Mouse (Mus musculus): ENCODE data around the gene Oprl1. TPM values are rescaled to one million over a fixed set of nuclear protein-coding genes. Genes with fewer than 3 reads are reported as not detected.

Gene Oprl1
- total and polyA plus RNA-seq, 3 experiments: 0.14 to 0.25 TPM; not detected in 1

DNA sequence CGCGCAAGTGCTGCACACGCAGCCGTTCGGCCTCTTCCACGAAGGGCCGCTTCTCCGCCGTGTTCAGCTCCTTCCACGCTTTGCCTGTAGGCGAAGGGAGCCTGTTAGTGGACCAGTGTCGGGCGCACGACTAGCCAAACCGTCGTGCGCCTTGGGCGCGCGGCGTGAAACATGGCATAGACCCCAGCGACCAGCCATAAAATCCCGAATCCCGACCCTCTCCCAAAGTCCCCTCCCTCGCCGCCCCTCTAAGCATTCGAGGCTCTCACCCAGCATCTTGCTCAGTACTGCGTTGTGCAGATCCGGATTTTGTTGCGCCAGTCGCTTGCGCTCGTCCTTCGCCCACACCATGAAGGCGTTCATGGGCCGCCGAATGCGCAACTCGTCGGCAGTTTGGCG lies 43.9 kb upstream of the Oprl1 start:
- H3K79me2 ChIP-seq (replicated peaks; ENCODE audit: control insufficient read depth, extremely low read depth, insufficient read depth, poor library complexity, severe bottlenecking): no peaks in the 10 kb centered on the region
- peaks cover 9% of the 10 kb centered on the region for H3K27me3 ChIP-seq (replicated peaks)
- no peak for DNase-seq (ENCODE audit: extremely low read depth)
- no peak overlapping the region for H3K4me3 ChIP-seq (replicated peaks in 1 of 3; ENCODE audit: low read depth in 2 of 3, low read length in 2 of 3, poor library complexity in 1 of 3)
- no peak for TF ChIP-seq HCFC1 (IDR thresholded peaks at IDR 0.05; ENCODE audit: low read depth, low read length)
- TF ChIP-seq USF1 (IDR thresholded peaks at IDR 0.05; ENCODE audit: low read depth, low read length): no peak
- TF ChIP-seq SMC3 (IDR thresholded peaks at IDR 0.05; ENCODE audit: low read depth, low read length): no peak
- TF ChIP-seq UBTF (IDR thresholded peaks at IDR 0.05; ENCODE audit: low read depth, low read length): no peak
- no peak for TF ChIP-seq POLR2A (IDR thresholded peaks at IDR 0.05; ENCODE audit: low read depth, low read length)
- no peak for TF ChIP-seq TCF12 (IDR thresholded peaks at IDR 0.05; ENCODE audit: low read depth, low read length)
- no peak for TF ChIP-seq POLR2AphosphoS2 (IDR thresholded peaks at IDR 0.05; ENCODE audit: low read depth, low read length)
- TF ChIP-seq ZKSCAN1 (IDR thresholded peaks at IDR 0.05; ENCODE audit: borderline replicate concordance, low read depth, low read length): no peak
- no peak for TF ChIP-seq ZC3H11A (IDR thresholded peaks at IDR 0.05; ENCODE audit: low read depth, low read length)
- TF ChIP-seq MAX (IDR thresholded peaks at IDR 0.05; ENCODE audit: low read length): no peak
- TF ChIP-seq MAFK (IDR thresholded peaks at IDR 0.05; ENCODE audit: insufficient replicate concordance, low read length): no peak
- TF ChIP-seq MYC (IDR thresholded peaks at IDR 0.05; ENCODE audit: low read depth, low read length): no peak
- TF ChIP-seq MEF2A (IDR thresholded peaks at IDR 0.05; ENCODE audit: borderline replicate concordance, low read depth, low read length): no peak
- no peak for TF ChIP-seq PAX5 (IDR thresholded peaks at IDR 0.05; ENCODE audit: low read length)
- TF ChIP-seq JUND (conservative IDR thresholded peaks at IDR 0.05; ENCODE audit: low read depth, low read length): no peak
- TF ChIP-seq MAZ (IDR thresholded peaks at IDR 0.05; ENCODE audit: low read depth, low read length): no peak
- H3K4me1 ChIP-seq (ENCODE audit: control insufficient read depth in 1 of 2, insufficient read depth in 2 of 2): peaks cover 2 to 5% of the 10 kb centered on the region in 2 experiments; a peak in 2 of 4 replicates
- H3K9ac ChIP-seq (ENCODE audit: insufficient read depth, low read depth): no peak overlapping the region
- H3K9me3 ChIP-seq (replicated peaks; ENCODE audit: low read length): peaks cover 7% of the 10 kb centered on the region
- no peaks in the 10 kb centered on the region for H3K36me3 ChIP-seq (replicated peaks in 1 of 2; ENCODE audit: control insufficient read depth in 1 of 2, insufficient read depth in 1 of 2, low read length in 1 of 2)
- in situ Hi-C loops (cut with MboI; ENCODE audit: low pct_ligation_motif_present, low pct_unique_long_range_greater_than_20kb, low sequenced_read_pairs): no loop called here
- dilution Hi-C loops (cut with MboI; ENCODE audit: extremely low pct_ligation_motif_present, extremely low pct_unique_long_range_greater_than_20kb, low sequenced_read_pairs): no loop called here
- no peak overlapping the region for H3K27ac ChIP-seq (ENCODE audit: insufficient read depth, low read depth)
- H3K4me2 ChIP-seq (ENCODE audit: insufficient read depth, low read depth, poor library complexity, severe bottlenecking): no peak overlapping the region

DNA sequence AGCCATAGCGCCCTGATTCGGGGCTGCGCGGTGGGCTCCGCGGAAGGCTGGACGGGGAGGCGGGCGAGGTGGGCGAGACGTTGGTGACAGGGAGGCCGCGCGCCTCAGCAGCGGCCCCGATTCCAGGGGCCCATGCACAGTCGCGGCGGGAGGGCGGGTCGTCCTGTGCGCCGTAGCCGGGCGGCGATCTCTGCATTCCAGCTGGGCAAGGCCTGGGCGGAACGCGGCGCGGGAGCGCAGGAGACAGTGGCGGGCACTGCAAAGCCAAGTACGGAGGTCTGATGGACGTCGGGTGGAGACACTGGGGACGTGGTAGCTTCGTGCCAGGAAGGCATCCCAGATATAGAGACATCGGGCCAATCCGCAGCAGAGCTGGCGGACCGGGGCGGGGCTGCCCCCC lies 43.5 kb upstream of the Oprl1 start, which contains the start of gene Sox18:
Gene Sox18, minus strand, starts transcription at position 315 of the 400 bp plus-strand sequence.
- no peaks in the 10 kb centered on the region for H3K36me3 ChIP-seq (replicated peaks in 1 of 2; ENCODE audit: control insufficient read depth in 1 of 2, insufficient read depth in 1 of 2, low read length in 1 of 2)
- TF ChIP-seq SMC3 (IDR thresholded peaks at IDR 0.05; ENCODE audit: low read depth, low read length) (no peak), RCOR1 (conservative IDR thresholded peaks at IDR 0.05; ENCODE audit: low read depth, low read length) (no peak), USF2 (conservative IDR thresholded peaks at IDR 0.05; ENCODE audit: low read depth, low read length) (no peak), IRF4 (IDR thresholded peaks at IDR 0.05; ENCODE audit: low read depth, low read length) (no peak), MAFK (IDR thresholded peaks at IDR 0.05; ENCODE audit: insufficient replicate concordance, low read length) (no peak), CHD2 (IDR thresholded peaks at IDR 0.05; ENCODE audit: low read length) (no peak), POLR2A (IDR thresholded peaks at IDR 0.05; ENCODE audit: low read depth, low read length) (no peak), MAX (IDR thresholded peaks at IDR 0.05; ENCODE audit: low read length) (no peak), MAZ (IDR thresholded peaks at IDR 0.05; ENCODE audit: low read depth, low read length) (no peak), JUND (conservative IDR thresholded peaks at IDR 0.05; ENCODE audit: low read depth, low read length) (no peak), JUN (IDR thresholded peaks at IDR 0.05; ENCODE audit: insufficient read depth, low read depth, low read length) (no peak), CTCF (conservative IDR thresholded peaks at IDR 0.05 in 1 of 2, IDR thresholded peaks at IDR 0.05 in 1 of 2; ENCODE audit: low read depth in 2 of 2, low read length in 2 of 2) (no peak), HCFC1 (IDR thresholded peaks at IDR 0.05; ENCODE audit: low read depth, low read length) (no peak), SIN3A (IDR thresholded peaks at IDR 0.05; ENCODE audit: low read length) (no peak), TCF12 (IDR thresholded peaks at IDR 0.05; ENCODE audit: low read depth, low read length) (no peak), GABPA (IDR thresholded peaks at IDR 0.05; ENCODE audit: insufficient replicate concordance, low read depth, low read length) (no peak), POLR2AphosphoS2 (IDR thresholded peaks at IDR 0.05; ENCODE audit: low read depth, low read length) (no peak), MYC (IDR thresholded peaks at IDR 0.05; ENCODE audit: low read depth, low read length) (no peak)
- H3K27ac ChIP-seq (ENCODE audit: insufficient read depth, low read depth): no peak within 1 kb of the TSS
- H3K79me2 ChIP-seq (replicated peaks; ENCODE audit: control insufficient read depth, extremely low read depth, insufficient read depth, poor library complexity, severe bottlenecking): no peaks in the 10 kb centered on the region
- in situ Hi-C loops (cut with MboI; ENCODE audit: low pct_ligation_motif_present, low pct_unique_long_range_greater_than_20kb, low sequenced_read_pairs) (no loop called here), dilution Hi-C loops (cut with MboI; ENCODE audit: extremely low pct_ligation_motif_present, extremely low pct_unique_long_range_greater_than_20kb, low sequenced_read_pairs) (no loop called here)
- H3K9me3 ChIP-seq (replicated peaks; ENCODE audit: low read length): peaks cover 7% of the 10 kb centered on the region
- H3K4me1 ChIP-seq (ENCODE audit: control insufficient read depth in 1 of 2, insufficient read depth in 2 of 2): peaks cover 2 to 5% of the 10 kb centered on the region in 2 experiments; a peak in 2 of 4 replicates
- no peak within 1 kb of the TSS for H3K4me3 ChIP-seq (replicated peaks in 1 of 3; ENCODE audit: low read depth in 2 of 3, low read length in 2 of 3, poor library complexity in 1 of 3)
- no peak for DNase-seq (ENCODE audit: extremely low read depth)
- H3K4me2 ChIP-seq (ENCODE audit: insufficient read depth, low read depth, poor library complexity, severe bottlenecking): no peak within 1 kb of the TSS
- peaks cover 9% of the 10 kb centered on the region for H3K27me3 ChIP-seq (replicated peaks)
- no peak within 1 kb of the TSS for H3K9ac ChIP-seq (ENCODE audit: insufficient read depth, low read depth)

Measured in CH12.LX (cell line).